Mouse (Mus musculus) lung, adult 2 months (tissue): Measurements from ENCODE around the gene Nepro. TPM values are rescaled to one million over a fixed set of nuclear protein-coding genes. Genes with fewer than 3 reads are reported as not detected.

Experiments used
- DNase-seq: peaks from one replicate; pipeline ENCODE4 v3.0.0; 2022
- H3K4me1 ChIP-seq: fragments of 200-500 bp; 2 replicates; pipeline ENCODE4 v1.6.1; 2011; ENCODE audit warnings: low read length; ENCODE audit not compliant: control insufficient read depth, insufficient read depth
- H3K4me3 ChIP-seq: fragments of 200-500 bp; replicated peaks from 2 replicates; pipeline ENCODE3; 2011; ENCODE audit warnings: low read depth, mild to moderate bottlenecking, control low read depth, low read length; ENCODE audit errors: extremely low read depth
- CTCF ChIP-seq: fragments of 200-500 bp; IDR thresholded peaks from 2 replicates; pipeline ENCODE4 v1.5.1; 2011; ENCODE audit warnings: mild to moderate bottlenecking, low read length, control low read depth; ENCODE audit not compliant: insufficient read depth
- POLR2A ChIP-seq: fragments of 200-500 bp; IDR thresholded peaks from 2 replicates; pipeline ENCODE4 v1.6.1; 2011; ENCODE audit warnings: low read depth, mild to moderate bottlenecking, control low read depth, low read length, borderline replicate concordance; ENCODE audit errors: extremely low read depth
- WGBS: fragments of 180-500 bp; shearing (Covaris S2); methylation state at CpG from one replicate; pipeline ENCODE4 v1.1.7; 2018; 5-methylcytosine and 5-hydroxymethylcytosine counted together
- polyA plus RNA-seq: library from polyadenylated mRNA; depleted of rRNA; stranded (reverse); fragments of >200 nt; gene quantifications from 2 replicates; pipeline ENCODE4 v1.2.3, GENCODE M21; 2012; rRNA removed

Nepro gene
- polyA plus RNA-seq, 1 experiment = 3.1 TPM

GRCm38 (mm10) chr16:44779494-44779893, 55.4 kb downstream of the Nepro start:
- 83% methylated on average over 5 of the region's 5 CpGs for WGBS
- Histone ChIP-seq H3K4me1 (no peaks in the 10 kb centered on the region), H3K4me3 (no peak overlapping the region)
- no peak for TF ChIP-seq POLR2A
- no peak for TF ChIP-seq CTCF
- DNase-seq = no peak

GRCm38 (mm10) chr16:44780751-44781150, 56.6 kb downstream of the Nepro start:
- no peak for DNase-seq
- Histone ChIP-seq H3K4me3 (no peak overlapping the region), H3K4me1 (no peaks in the 10 kb centered on the region)
- no peak for TF ChIP-seq POLR2A
- TF ChIP-seq CTCF = no peak
- 75% methylated on average over 4 of the region's 4 CpGs for WGBS

Other genes with a start within 250 kb of the Nepro start
- 22.2 and 23.4 TPM in 2 replicates for gene Boc, start 165.4 kb upstream of the Nepro start, polyA plus RNA-seq
- gene Gtpbp8, start 22.1 kb downstream of the Nepro start, polyA plus RNA-seq = 4.2 and 6.5 TPM in 2 replicates
- gene Cd200r1, start 41.4 kb downstream of the Nepro start, polyA plus RNA-seq = 1.9 and 2.7 TPM in 2 replicates
- gene Cd200r4, start 87.4 kb downstream of the Nepro start, polyA plus RNA-seq = 3.0 and 6.9 TPM in 2 replicates
- gene Cd200r2, start 142.8 kb downstream of the Nepro start, polyA plus RNA-seq = 0.11 TPM in 1 of 2 replicates, not detected in the other
- 0.19 and 0.38 TPM in 2 replicates for gene Cd200r3, start 219.4 kb downstream of the Nepro start, polyA plus RNA-seq